Mouse (Mus musculus) liver, embryonic 15.5 days (tissue): ENCODE results near the gene Apol11b. TPM values are rescaled to one million over a fixed set of nuclear protein-coding genes. Genes with fewer than 3 reads are reported as not detected.
"Not testable (repeated sequence)": the region's sequence is repeated elsewhere in the genome, so short reads cannot be mapped to it uniquely, and the experiment has no call there.

Experiments used
- ATAC-seq: fragments of 200-750 bp; cut with Nextera tagmentation; 2 replicates; pipeline ENCODE4 v1.8.0; 2017; ENCODE audit warnings: moderate number of reproducible peaks, mild to moderate bottlenecking, moderate library complexity; ENCODE audit not compliant: insufficient read depth
- H3K27ac ChIP-seq: fragments of 300-500 bp; sonication (generic); replicated peaks from 2 replicates; pipeline ENCODE4 v1.5.1; 2015; ENCODE audit warnings: mild to moderate bottlenecking, inconsistent platforms
- H3K27me3 ChIP-seq: fragments of 300-500 bp; sonication (generic); 2 replicates; pipeline ENCODE4 v1.6.1; 2015; ENCODE audit warnings: mild to moderate bottlenecking, inconsistent platforms
- H3K36me3 ChIP-seq: fragments of 300-500 bp; sonication (generic); replicated peaks from 2 replicates; pipeline ENCODE4 v1.6.1; 2015; ENCODE audit warnings: moderate library complexity, mild to moderate bottlenecking, inconsistent platforms
- H3K4me1 ChIP-seq: fragments of 300-500 bp; sonication (generic); replicated peaks from 2 replicates; pipeline ENCODE4 v1.6.1; 2015; ENCODE audit warnings: inconsistent platforms
- H3K4me2 ChIP-seq: fragments of 300-500 bp; sonication (generic); 2 replicates; pipeline ENCODE4 v1.6.1; 2015; ENCODE audit warnings: moderate library complexity, mild to moderate bottlenecking, inconsistent platforms
- H3K4me3 ChIP-seq: fragments of 300-500 bp; sonication (generic); replicated peaks from 2 replicates; pipeline ENCODE4 v1.5.1; 2015; ENCODE audit warnings: mild to moderate bottlenecking, inconsistent platforms
- H3K9ac ChIP-seq: fragments of 300-500 bp; sonication (generic); 2 replicates; pipeline ENCODE4 v1.6.1; 2015; ENCODE audit warnings: moderate library complexity, mild to moderate bottlenecking, inconsistent platforms
- H3K9me3 ChIP-seq: fragments of 300-500 bp; sonication (generic); replicated peaks from 2 replicates; pipeline ENCODE4 v1.6.1; 2016; ENCODE audit warnings: inconsistent platforms
- WGBS: fragments of 180-500 bp; shearing (Covaris S2); methylation state at CpG from one replicate; pipeline ENCODE4 v1.1.7; 2015; ENCODE audit warnings: mixed read lengths; ENCODE audit not compliant: insufficient replicate concordance; 5-methylcytosine and 5-hydroxymethylcytosine counted together
- polyA plus RNA-seq: library from polyadenylated mRNA; unstranded; fragments of >200 nt; fragmentation: Nextera tagmentation; extraction: Ambion mirVana; gene quantifications from 2 replicates; pipeline ENCODE4 v1.2.1, GENCODE M21; 2015

Gene Apol11b
- polyA plus RNA-seq = 7.3 and 7.6 TPM in 2 replicates

- not testable (repeated sequence) for ATAC-seq, H3K36me3 ChIP-seq, H3K4me1 ChIP-seq, H3K4me2 ChIP-seq, H3K27me3 ChIP-seq, H3K4me3 ChIP-seq, H3K27ac ChIP-seq, H3K9ac ChIP-seq, H3K9me3 ChIP-seq
- WGBS = 40% methylated on average over 2 of the region's 2 CpGs
Measured at GRCm38 (mm10) chr15:77643176-77643575, at the start of gene Apol11b. Gene Apol11b, minus strand, starts transcription at chr15:77643286.

GRCm38 (mm10) chr15:77691532-77692311 is 48.6 kb upstream of the Apol11b start:
- H3K4me2 ChIP-seq, ATAC-seq, H3K9ac ChIP-seq, H3K4me1 ChIP-seq, H3K36me3 ChIP-seq, H3K27ac ChIP-seq, H3K4me3 ChIP-seq, H3K27me3 ChIP-seq, H3K9me3 ChIP-seq: not testable (repeated sequence)
- WGBS = 7% methylated on average over 20 of the region's 20 CpGs

GRCm38 (mm10) chr15:77683944-77684343 is 40.9 kb upstream of the Apol11b start:
- not testable (repeated sequence) for H3K4me3 ChIP-seq, H3K36me3 ChIP-seq, H3K4me1 ChIP-seq, H3K27ac ChIP-seq, H3K9me3 ChIP-seq, H3K4me2 ChIP-seq, ATAC-seq, H3K27me3 ChIP-seq, H3K9ac ChIP-seq
- 11% methylated on average over 11 of the region's 11 CpGs for WGBS

- H3K36me3 ChIP-seq, H3K4me2 ChIP-seq, H3K9ac ChIP-seq, ATAC-seq, H3K27me3 ChIP-seq, H3K4me1 ChIP-seq, H3K27ac ChIP-seq, H3K9me3 ChIP-seq, H3K4me3 ChIP-seq: not testable (repeated sequence)
- WGBS = 39% methylated on average over 1 of the region's 1 CpGs
Measured at GRCm38 (mm10) chr15:77674081-77674480, 31.0 kb upstream of the Apol11b start.

- H3K27me3 ChIP-seq, H3K4me1 ChIP-seq, H3K27ac ChIP-seq, H3K4me3 ChIP-seq, H3K4me2 ChIP-seq, ATAC-seq, H3K9ac ChIP-seq, H3K9me3 ChIP-seq, H3K36me3 ChIP-seq: not testable (repeated sequence)
- 38% methylated on average over 2 of the region's 2 CpGs for WGBS
Measured at GRCm38 (mm10) chr15:77661841-77662240, 18.8 kb upstream of the Apol11b start.

GRCm38 (mm10) chr15:77659773-77660172 is 16.7 kb upstream of the Apol11b start:
- WGBS = 34% methylated on average over 1 of the region's 1 CpGs

GRCm38 (mm10) chr15:77651143-77651542 is 8.1 kb upstream of the Apol11b start:
- H3K4me2 ChIP-seq, H3K9ac ChIP-seq, H3K27me3 ChIP-seq, H3K4me1 ChIP-seq, H3K27ac ChIP-seq, H3K9me3 ChIP-seq, H3K4me3 ChIP-seq, ATAC-seq, H3K36me3 ChIP-seq: not testable (repeated sequence)

More at GRCm38 (mm10) chr15:77659773-77660172, 16.7 kb upstream of the Apol11b start:
- not testable (repeated sequence) for H3K36me3 ChIP-seq, H3K4me2 ChIP-seq, H3K9me3 ChIP-seq, H3K4me1 ChIP-seq, H3K27me3 ChIP-seq, H3K27ac ChIP-seq, H3K4me3 ChIP-seq, ATAC-seq, H3K9ac ChIP-seq

GRCm38 (mm10) chr15:77629822-77630221 is 13.3 kb downstream of the Apol11b start:
- H3K4me3 ChIP-seq, H3K27ac ChIP-seq, H3K9me3 ChIP-seq, H3K9ac ChIP-seq, H3K4me1 ChIP-seq, ATAC-seq, H3K4me2 ChIP-seq, H3K36me3 ChIP-seq, H3K27me3 ChIP-seq: not testable (repeated sequence)
- 44% methylated on average over 3 of the region's 3 CpGs for WGBS

- not testable (repeated sequence) for ATAC-seq, H3K4me3 ChIP-seq, H3K9me3 ChIP-seq, H3K27ac ChIP-seq, H3K27me3 ChIP-seq, H3K4me1 ChIP-seq, H3K36me3 ChIP-seq, H3K4me2 ChIP-seq, H3K9ac ChIP-seq
- 44% methylated on average over 9 of the region's 9 CpGs for WGBS
Measured at GRCm38 (mm10) chr15:77628647-77629046, 14.4 kb downstream of the Apol11b start.

- not testable (repeated sequence) for H3K4me2 ChIP-seq, H3K36me3 ChIP-seq, H3K27ac ChIP-seq, ATAC-seq, H3K9ac ChIP-seq, H3K27me3 ChIP-seq, H3K4me3 ChIP-seq, H3K9me3 ChIP-seq, H3K4me1 ChIP-seq
- 32% methylated on average over 4 of the region's 4 CpGs for WGBS
Measured at GRCm38 (mm10) chr15:77626471-77626870, 16.6 kb downstream of the Apol11b start.

- Histone ChIP-seq H3K27ac (no peak overlapping the region), H3K4me2 (no peak overlapping the region), H3K9ac (no peak overlapping the region), H3K36me3 (no peaks in the 10 kb centered on the region), H3K4me3 (no peak overlapping the region), H3K27me3 (no peaks in the 10 kb centered on the region), H3K9me3 (no peaks in the 10 kb centered on the region), H3K4me1 (no peaks in the 10 kb centered on the region)
- ATAC-seq = no peak
- WGBS = 63% methylated on average over 1 of the region's 1 CpGs
Measured at GRCm38 (mm10) chr15:77624710-77625109, 18.4 kb downstream of the Apol11b start.

GRCm38 (mm10) chr15:77606069-77606468 is 37.0 kb downstream of the Apol11b start:
- 74% methylated on average over 3 of the region's 3 CpGs for WGBS
- no peak overlapping the region for H3K9ac ChIP-seq
- no peaks in the 10 kb centered on the region for H3K4me1 ChIP-seq
- H3K4me3 ChIP-seq = no peak overlapping the region
- no peaks in the 10 kb centered on the region for H3K36me3 ChIP-seq
- H3K4me2 ChIP-seq = no peak overlapping the region
- ATAC-seq = no peak
- H3K27ac ChIP-seq = no peak overlapping the region
- H3K9me3 ChIP-seq = no peaks in the 10 kb centered on the region
- H3K27me3 ChIP-seq = no peaks in the 10 kb centered on the region
